Mouse (Mus musculus) gastrocnemius, postnatal 10 days (tissue): ENCODE data around the gene Ncln. TPM values are rescaled to one million over a fixed set of nuclear protein-coding genes. Genes with fewer than 3 reads are reported as not detected.

ENCODE experiments used
- DNase-seq: peaks from one replicate; pipeline ENCODE4 v3.0.0; 2021; ENCODE audit warnings: mixed read lengths
- total RNA-seq, 2 experiments: library from RNA; stranded (reverse); gene quantifications; 2 replicates each; pipeline ENCODE4 v1.2.3; 2021

Ncln gene
- total RNA-seq, 2 experiments from 2014 or later, result 45.9 to 48.2 TPM

DNA sequence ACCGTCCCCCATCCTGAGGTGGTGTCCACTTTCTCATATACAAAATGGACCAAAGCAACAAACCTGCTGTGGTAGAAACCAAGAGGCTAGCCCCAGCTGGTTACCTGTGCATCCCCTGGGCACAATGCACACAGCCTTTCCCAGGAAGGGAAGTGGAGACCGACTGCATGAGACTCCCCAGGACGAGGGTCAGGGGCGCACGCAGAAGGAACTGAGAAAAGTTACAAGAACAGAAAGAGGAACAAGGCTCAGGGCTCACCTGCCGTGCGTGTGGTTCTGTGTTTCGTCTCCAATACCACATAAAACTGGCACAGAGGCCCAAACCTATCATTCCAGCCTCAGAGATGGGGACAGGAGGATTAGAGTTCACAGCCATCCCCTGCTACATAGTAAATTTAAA, 21.0 kb upstream of the Ncln start:
- DNase-seq, result no peak

DNA sequence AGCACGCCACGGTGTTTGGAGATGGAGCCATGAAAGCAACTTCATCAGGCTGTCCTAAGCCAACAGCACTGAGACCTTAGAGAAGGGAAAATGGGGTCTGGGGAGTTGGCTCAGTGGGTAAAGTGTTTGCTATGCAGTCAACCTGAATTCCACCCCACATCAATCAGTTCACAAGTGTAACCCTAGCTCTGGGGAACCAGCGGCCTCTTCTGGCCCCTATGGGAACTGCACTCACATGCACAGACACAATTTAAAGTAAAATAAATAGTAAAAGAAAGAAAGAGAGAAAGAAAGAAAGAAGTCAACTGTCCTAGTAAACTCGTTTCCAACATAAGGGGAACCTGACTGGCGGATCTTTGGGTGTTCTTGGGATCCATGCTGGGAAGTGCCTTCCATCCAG, 17.6 kb upstream of the Ncln start:
- no peak for DNase-seq

DNA sequence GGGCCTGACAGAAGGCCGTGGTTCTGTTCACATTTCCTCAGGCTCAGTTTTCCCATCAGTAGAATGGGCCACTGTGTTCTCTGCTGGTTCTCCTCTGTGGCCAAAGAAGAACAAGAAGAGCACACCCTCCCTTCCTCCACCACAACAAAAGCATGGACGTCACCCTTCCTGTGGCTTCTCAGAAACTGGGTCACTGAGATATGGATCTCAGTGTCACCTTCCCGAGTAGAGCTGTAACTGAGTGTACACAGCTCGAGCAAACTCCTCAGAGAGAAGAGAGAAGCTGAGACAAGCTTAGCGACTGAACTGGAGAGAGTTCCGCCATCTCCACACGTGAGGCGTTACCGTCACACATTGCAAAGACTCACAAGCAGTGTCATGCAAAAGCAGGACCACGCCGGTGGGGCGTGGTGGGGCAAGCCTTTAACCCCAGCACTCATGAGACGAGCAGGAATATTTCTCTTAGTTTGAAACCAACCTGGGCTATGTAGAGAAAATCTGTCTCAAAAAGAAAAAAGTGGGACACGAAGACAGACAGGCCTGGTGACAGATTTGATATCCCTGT, 14.1 kb upstream of the Ncln start:
- DNase-seq, result no peak

DNA sequence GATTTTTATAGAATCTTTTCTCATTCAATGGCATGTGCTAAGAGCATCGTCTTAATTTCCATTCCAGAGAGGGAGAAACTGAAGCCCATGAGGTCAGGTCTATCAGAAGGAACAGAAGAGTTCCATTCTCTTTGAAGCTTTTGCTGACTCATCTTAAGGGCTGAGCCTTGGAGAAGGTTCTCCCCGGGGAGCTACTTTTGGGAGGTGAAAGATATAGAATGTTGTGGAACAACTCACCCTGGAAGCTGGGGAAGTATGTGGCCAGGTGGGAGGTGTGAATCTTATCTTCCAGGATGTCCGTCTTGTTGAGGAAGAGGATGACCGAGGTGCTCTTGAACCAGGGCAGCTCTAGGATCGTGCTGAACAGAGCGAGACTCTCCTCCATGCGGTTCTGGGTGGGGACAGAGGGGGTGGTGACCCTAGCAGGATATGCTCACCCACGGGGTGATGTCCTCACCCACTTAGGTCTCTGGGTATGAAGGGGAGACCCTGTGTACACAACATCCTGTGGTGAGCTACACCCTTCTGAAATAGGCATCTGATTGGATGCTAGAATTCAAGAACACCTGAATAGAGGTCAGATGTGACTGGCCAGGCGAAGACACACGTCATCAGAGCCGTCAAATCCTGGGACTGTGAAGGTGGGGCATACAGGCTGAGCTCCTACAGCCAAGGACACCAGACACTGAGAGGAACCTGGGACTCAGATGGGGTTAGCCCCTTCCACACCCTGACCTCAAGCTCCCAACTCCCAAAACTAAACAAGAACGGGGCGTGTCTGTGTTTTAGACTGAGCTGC, 11.7 kb upstream of the Ncln start:
- no peak for DNase-seq

DNA sequence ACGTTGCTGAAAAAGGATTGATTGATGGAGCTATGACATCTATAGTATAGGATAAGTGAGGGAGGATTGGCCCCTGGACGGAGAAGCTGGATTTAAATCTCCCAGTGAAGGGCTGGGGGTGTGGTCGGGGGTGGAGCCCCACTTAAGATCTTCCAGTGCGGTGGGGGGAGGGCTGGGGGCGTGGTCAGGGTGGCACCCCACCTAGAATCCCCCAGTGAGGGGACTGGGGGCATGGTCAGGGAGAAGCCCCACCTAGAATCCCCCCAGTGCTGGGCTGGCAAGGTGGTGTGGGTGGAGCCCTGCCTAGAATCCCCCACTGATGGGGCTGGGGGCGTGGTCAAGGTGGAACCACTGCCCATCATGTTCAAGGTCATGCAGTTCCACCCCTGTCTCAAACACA, 10.9 kb upstream of the Ncln start:
- no peak for DNase-seq

DNA sequence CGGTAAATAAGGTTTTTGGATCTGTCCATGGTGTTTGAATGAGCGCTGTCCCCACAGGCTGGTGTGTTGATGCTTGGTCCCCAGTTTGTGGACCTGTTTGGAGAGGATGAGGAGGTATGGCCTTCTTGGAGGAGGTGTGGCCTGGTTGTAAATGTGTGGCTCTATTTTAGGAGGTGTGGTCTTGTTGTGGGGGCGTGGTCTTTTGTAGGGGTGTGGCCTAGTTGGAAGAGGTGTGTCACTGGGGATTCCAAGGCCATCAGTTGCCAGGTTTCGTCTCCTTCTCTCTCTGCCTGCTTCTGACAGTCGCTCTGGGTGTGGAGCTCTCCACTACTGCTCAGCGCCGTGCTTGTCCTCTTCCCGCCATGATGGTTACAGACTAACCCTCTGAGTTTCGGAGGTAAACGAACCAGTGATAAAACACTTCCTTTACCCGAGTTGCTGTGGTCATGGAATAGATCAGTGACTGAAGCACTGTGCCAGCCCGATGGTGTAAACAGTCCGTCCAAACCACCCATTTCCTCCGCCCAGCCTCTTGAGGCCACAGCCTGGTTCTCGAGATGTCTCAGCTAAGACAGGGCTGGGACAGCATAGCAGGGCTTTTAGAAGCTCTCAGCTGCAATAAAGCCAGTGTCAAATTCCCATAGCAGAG, 8.9 kb upstream of the Ncln start:
- DNase-seq, result no peak

DNA sequence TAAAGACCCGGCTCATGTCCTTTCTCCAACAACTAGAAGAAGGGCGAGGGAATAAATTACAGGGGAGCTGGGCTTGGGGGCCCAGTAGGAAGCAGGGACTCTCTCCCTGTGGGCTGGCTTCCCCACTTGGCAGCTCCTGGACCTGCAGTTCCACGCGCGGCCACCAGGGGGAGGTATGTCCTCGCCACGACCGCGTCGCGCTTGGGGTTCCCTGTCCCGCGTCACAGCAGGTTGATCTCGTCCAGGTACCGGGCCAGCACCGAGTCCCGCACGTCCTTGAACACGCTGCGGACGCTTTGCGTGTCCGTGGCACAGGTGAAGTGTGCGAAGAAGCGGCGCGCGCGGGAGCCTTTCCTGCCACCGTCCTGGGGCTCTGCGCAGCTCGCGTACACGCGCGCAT, 6.5 kb upstream of the Ncln start:
- DNase-seq, result peak; percentile 95

DNA sequence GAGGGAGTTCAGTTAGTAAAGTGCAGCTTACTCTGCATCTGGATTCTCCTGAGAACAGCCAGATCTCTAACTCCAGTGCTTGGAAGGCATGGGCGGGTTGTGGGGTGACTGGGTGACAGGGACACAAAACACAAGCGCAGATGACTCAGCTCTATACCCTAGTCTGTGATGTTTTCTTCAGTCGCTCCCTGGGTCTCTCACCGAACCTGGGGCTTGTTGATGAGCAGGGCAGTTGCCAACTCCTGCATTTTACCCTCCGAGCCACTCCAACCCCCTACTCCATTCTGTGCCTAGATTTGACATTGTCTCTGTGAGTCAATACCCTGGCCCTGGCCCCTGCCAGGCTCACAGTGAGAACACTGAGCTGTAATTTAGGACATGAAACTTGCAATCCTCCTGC, 5.7 kb upstream of the Ncln start:
- DNase-seq, result no peak

DNA sequence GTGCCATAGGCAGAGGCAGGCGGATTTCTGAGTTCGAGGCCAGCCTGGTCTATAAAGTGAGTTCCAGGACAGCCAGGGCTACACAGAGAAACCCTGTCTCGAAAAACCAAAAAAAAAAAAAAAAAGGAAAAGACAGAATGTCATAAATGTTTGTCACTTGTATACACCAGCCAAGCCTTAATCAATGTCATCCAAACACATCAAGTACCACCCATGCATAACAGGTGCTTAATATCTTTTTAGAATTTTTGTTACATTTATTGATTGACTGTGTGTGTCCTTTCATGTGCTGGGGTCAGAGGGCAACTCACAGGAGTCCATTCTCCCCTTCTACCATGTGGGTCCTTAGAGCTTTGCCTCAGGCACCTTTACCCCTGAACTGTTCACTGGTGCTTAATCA, 3.8 kb upstream of the Ncln start, which contains the start of gene S1pr4:
TSS of gene S1pr4 (minus strand) at position 101 of the 400 bp plus-strand sequence.
- DNase-seq, result no peak

DNA sequence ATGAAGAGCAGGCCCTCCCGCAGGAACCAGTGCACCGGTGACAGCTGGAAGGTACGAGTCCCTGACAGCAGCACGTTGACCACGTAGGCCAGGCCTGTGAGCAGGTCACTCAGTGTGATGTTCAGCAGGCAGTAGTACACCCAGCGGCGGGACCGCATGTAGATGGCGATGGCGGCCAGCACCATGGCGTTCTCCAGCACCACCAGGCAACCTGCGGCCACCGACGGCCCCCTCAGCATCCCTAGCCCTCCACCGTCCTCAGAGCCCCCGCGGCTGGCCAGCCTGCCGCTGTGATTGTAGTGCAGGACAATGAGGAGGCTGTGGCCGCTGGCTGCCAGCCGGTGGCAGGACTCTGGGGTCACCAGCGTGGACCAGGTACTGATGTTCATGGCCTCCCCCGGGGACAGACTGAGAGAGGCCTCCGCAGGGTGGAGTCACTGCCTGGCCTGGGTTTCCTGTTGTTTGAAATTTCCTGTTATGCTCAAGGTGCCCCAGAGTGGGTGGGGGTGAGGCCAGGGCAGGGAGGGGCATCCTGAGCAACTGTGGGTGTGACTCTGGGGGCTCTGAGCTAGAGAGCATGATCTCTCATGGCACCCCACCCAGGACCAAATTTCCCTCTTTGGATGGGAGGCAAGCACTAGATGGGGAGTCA, 3.2 kb upstream of the Ncln start:
- no peak for DNase-seq

DNA sequence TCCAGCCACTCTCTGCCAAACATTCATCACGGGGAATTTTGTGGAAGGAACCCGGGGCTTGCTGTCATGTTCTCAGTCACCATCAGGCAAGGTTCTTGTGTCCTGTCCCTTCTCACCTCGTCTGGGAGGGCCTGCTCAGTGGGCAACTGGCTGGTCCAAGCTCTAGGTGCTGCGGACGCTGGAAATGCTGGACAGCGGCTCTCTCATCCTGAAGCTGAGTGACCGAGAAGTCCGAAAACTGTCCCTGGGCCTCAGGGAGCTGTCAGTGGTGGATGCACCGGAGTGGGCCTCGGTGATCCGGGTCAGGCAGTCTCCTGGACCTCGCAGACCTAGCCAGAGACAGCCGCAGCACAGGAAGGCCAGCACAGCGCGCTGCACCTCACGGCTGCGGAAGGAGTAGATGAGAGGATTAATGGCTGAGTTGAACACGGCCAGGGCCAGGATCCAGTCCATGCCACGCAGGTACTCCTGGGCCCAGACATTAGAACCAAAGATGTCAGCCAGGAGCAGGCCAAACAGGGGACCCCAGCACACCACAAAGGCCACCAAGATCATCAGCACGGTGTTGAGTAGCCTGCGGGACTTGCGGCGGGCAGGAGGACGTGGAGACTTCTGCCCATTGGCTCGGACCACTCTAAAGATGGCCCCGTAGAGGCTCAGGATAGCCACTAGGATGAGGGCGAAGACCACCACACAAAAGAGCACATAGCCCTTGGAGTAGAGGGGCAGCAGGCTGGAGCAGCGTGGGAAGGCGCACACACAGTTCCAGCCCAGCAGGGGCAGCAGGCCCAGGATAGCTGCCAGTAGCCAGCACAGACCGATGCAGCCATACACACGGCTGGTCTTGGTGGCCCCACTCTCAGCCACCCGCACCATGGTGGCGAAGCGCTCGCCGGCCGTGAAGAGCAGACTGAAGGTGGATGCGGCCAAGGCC, 2.4 kb upstream of the Ncln start:
- DNase-seq, result no peak

DNA sequence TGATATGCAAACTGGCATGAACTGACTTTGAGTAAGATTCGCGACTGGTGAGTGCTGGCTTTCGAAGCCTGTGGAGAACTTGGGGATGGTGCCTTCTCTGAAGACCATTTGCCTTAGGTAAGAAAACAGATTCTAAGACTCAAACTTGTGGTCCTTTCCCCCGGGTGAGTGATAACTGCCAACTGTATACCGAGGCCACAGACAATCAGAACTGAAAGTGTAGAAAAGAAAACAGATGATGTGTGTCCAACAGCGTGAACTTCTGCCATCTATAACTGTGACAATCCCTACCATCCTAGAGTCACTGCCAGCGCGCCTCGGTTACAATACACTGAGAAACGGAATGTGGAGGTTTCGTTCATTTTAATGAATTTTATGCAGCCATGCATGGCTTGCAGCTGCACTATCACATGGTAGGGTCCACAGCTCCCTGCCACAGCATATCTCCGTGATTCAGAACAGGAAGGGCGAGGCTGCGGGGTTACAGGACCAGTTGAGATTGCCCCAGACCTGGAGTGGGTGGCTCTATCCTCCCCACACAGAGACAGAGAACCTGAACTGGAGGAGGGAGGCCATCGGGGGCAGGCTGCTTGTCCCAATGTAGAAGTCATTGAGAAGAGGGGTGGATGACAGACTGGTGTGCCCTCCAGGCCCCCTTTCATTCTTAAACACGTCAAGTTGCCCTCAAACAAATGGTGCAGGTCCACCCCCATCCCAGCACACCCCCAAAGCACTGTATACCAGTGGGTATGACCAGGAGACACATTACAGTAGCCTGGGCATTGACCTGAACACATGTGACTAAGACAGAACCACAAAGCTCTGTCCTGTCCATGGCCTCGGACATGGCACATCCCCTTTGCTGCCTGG, 1.4 kb upstream of the Ncln start:
- DNase-seq, result no peak

DNA sequence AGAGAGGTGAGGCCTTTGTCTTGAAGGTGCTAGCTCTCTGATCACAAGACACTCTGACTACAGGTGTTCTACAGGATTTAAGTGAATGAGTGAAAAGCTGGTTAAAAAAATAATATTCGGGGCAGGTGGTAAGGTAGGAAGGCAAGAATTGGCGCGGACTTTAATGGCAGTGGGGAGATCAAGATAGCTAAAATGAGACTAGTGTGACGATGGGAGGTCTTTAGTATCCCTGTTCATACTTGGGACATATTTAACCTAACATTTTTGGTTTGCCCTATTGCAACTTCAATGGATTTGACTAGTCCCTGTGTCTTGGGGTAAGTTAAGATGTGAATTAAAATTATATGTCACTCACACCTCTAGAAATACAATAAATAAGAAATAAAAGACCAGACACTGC, 777 bp upstream of the Ncln start:
- no peak for DNase-seq

DNA sequence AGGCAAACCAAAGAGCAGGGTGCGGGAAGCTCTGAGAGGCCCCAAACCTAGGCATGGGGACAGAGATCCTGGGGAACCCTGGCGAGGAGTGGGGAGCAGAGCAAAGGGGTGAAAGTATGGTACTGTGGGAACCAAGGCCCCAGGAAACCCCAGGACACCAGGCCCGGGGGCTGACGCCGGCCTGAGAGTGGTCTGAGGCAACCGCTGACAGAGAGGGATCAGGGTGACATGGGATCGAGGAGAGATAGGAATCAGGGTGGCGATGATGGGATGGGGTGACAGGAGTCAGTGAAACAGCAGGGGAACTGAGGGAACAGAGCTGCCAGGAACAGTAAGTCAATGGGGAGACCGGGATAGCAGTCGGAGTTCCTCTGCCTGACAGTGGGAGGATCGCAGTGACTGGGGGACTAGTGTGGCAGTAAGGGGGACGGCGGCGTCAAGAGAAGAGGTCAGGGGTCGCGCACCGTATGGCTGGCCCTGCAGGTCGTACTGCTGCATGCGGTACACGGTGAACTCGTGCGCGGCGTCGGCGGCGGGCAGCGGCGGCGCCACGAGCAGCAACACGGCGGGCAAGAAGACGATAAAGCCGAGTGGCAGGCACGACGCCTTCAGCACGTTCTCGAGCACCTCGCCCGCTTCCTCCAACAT, 452 bp downstream of the Ncln start:
- no peak for DNase-seq

DNA sequence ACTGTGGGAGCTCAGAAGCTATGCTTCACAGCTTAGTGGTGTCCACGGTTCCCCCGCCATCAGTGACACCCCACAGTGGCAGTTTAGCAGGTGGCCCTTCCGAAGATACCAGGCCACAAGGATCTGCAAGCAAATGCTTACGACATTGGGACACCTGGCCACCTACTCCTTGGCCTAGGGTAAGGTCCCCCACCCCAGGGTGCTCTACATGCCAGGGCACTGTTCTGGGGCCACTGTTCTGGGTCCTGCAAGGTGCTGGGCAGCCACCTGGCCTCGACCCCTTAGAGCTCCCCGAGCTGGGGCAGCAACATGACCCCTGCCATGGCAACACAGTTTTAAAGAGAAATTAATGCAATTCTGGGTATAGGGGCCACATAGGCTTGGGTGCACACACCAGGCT, 1.0 kb downstream of the Ncln start:
- no peak for DNase-seq

DNA sequence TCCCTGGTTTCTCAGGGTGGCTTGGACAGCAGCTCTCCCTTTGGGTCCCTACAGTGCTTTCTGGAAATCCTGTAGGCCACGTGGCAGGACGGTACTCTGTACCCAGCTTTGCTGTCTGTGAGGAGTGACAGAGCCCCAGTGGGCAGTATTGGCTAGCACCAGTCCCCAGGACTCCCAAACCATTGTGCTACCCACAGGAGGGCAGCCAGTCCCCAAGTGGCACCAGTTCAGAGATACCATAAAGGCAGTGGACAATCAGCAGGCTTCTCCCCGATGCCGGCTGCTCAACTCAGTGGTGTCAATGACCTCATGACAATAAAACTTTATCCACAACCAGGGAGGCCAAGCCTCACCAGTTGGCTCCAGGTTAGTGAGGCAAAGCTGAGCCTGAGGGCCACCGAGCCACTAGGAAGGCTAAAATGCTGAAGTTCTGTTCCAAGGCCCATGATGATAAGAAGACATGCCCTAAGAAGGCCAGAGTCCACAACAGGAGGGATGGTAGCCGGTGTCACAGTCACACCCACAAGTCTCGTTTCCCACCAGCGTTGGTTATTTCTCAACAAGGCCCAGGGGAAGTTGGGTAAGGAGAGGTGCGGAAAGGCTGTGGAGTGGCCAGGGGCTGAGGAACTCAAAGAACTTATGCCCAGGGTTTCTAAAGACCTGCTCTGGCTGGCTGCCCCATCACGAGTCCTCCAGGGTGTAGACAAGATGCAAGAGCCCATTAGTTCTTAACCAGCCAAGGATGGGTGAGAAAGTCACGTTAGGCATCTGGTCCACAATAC, 1.7 kb downstream of the Ncln start:
- no peak for DNase-seq

DNA sequence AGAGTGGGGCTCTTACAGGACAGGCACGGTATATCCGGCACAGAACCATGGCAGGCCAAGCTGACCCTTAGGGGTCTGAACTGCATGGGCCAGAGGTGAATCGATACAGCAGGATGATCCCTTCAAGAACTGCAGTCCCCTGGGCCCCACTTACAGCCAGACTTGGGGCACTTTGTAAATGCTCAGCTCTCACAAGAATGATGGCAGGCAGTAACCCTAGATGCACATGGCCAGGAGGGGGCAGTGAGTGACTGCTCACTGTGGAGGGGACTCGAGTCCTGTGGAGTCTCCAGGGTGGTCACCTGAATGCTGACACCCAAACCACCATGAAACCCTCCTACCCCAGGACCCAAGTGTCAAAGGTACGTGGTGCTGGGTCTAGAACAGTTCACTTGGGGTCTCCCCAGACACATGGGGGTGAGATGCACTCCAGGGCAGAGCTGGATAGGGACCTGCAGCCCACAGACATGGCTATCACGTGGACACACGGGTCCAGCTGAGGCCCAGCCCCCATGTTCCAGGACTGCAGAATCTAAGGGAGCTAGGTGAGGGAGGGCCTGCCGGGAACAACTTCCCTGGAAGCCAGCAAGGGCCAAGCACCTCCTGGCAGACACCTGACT, 2.5 kb downstream of the Ncln start:
- no peak for DNase-seq

DNA sequence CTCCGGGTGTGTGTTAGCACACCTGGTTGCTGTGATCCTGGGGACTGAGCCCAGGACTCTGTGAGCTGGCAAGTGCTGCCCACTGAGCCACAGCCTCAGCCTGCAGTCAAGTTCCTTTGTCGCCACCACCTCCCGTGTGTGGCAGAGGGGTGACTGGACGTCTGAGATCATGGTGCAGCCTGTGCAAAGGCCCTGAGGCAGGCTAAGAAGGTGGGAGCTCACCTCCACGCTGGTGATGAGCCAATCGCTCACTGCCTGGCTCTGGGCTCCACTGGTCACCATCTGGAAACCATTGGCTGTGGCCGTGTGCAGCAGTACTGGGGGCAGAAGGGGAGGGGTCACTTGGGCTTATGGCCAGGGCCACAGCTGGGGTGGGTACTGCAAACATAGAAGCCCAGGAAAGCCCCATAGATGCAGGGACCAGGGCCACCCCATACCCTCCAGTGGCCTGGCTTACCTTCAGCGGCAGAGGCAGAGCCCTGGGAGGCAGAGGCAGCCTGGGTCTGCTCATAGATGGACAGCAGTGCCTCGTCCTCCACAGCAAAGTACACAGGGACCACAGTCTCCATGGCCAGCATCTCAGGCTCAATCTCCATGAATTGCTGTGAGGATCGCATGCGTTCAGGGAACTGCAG, 3.5 kb downstream of the Ncln start:
- no peak for DNase-seq

DNA sequence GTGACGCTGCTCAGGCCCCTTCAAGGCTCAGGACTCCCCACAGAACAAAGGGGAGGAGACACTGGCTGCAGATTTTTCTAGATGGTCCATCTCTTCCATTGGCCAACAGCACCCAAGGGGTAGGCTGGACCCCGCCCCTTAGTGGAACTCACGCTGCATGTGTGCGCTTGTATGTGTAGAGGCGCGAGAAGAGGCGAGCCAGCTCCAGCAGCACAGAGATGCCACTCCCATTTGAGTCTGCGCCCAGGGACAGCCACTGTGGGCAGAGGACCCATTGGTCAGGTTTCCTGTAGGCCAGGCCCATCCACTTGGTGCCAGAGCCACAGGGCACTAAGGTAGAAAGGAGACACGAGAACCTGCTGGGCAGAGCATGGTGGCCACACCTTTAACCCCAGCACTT, 5.2 kb downstream of the Ncln start:
- no peak for DNase-seq
